Mouse (Mus musculus) bone marrow macrophage, adult 2 months (primary cell): ENCODE data around the gene Rangap1.

Experiments used
- CTCF ChIP-seq: IDR thresholded peaks from 2 replicates; pipeline ENCODE4 v1.5.1; 2012; ENCODE audit warnings: low read depth, mild to moderate bottlenecking, low read length, moderate library complexity
- POLR2A ChIP-seq: IDR thresholded peaks from 2 replicates; pipeline ENCODE4 v1.6.1; 2012; ENCODE audit warnings: mild to moderate bottlenecking, low read depth, low read length, borderline replicate concordance

DNA sequence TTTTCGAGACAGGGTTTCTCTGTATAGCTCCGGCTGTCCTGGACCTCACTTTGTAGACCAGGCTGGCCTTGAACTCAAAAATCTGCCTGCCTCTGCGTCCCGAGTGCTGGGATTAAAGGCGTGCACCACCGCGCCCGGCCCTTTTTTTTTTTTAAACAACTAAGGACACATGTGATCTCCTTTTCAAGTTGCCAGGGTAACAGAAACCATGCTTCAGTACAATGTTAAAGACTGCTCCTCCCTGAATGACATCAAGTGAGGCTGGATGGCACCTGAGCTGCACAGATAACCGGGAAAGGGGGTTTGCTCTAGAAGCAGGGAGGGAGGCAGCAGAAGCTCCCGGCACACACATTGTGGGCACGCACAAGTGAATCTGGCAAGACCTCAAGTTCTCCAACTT is 36.3 kb downstream of the Rangap1 start:
- TF ChIP-seq CTCF (no peak), POLR2A (no peak)
